Mouse (Mus musculus) bone marrow macrophage, adult 2 months (primary cell): ENCODE measurements at regions not wholly inside any gene's neighbourhood (a gene's known extent, or its start where the extent isn't known, plus 50 kb on each side); places are given as distances from the start of the nearest gene placed in this dataset.

Source experiments
- H3K27ac ChIP-seq: 2 replicates; pipeline ENCODE4 v1.5.1; 2012; ENCODE audit warnings: low read depth, low read length; ENCODE audit not compliant: insufficient read depth
- H3K4me1 ChIP-seq: 2 replicates; pipeline ENCODE4 v1.6.1; 2012; ENCODE audit warnings: low read length; ENCODE audit not compliant: control insufficient read depth, insufficient read depth
- H3K4me3 ChIP-seq: 2 replicates; pipeline ENCODE4 v1.5.1; 2012; ENCODE audit warnings: mild to moderate bottlenecking, low read length, moderate library complexity; ENCODE audit not compliant: insufficient read depth
- CTCF ChIP-seq: IDR thresholded peaks from 2 replicates; pipeline ENCODE4 v1.5.1; 2012; ENCODE audit warnings: low read depth, mild to moderate bottlenecking, low read length, moderate library complexity
- POLR2A ChIP-seq: IDR thresholded peaks from 2 replicates; pipeline ENCODE4 v1.6.1; 2012; ENCODE audit warnings: mild to moderate bottlenecking, low read depth, low read length, borderline replicate concordance

DNA sequence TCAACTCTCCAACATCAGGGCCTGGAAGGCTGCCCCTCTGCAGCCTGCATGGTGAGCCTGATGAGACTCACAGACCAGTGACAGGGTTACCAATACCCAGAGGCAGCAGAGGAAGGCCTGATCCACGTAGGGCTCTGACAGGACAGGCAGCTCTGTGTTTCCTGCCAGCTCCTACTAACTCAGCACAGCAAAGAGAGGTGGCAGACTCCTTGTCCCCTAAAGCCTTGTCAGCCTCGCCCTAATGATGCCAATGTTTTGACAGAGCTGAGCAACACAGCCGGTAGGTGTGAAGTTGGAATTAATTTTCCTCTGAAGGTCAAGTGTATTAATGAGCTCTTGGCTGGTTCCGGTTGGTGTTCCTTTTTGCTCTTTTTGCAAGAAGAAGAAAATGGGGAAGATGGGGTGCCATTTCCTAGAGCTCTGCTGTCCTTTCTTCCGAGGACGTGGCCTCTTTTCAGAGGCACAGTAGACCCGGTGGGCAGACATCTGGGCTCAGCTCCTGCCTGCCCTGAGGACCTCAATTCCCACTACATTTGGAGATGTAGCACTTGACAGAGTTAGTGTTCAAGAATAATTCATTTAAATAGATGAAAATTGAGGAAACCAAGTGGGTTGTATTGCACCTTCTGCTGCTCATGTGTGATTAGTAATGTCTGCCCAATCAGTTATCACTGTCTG, 395.5 kb upstream of the Tbx3 start:
- no peaks in the 10 kb centered on the region for H3K4me1 ChIP-seq
- H3K4me3 ChIP-seq, result no peak overlapping the region
- TF ChIP-seq CTCF (no peak), POLR2A (no peak)
- H3K27ac ChIP-seq, result no peak overlapping the region

GRCm38 (mm10) chr5:119280146-119280545, 390.3 kb upstream of the Tbx3 start:
- Histone ChIP-seq H3K27ac (no peak overlapping the region), H3K4me1 (no peaks in the 10 kb centered on the region), H3K4me3 (no peak overlapping the region)
- TF ChIP-seq POLR2A (no peak), CTCF (no peak)

- H3K27ac ChIP-seq, result no peak overlapping the region
- TF ChIP-seq POLR2A (no peak), CTCF (no peak)
- H3K4me1 ChIP-seq, result no peaks in the 10 kb centered on the region
- no peak overlapping the region for H3K4me3 ChIP-seq
Measured at GRCm38 (mm10) chr5:119289808-119290207, 380.7 kb upstream of the Tbx3 start.

DNA sequence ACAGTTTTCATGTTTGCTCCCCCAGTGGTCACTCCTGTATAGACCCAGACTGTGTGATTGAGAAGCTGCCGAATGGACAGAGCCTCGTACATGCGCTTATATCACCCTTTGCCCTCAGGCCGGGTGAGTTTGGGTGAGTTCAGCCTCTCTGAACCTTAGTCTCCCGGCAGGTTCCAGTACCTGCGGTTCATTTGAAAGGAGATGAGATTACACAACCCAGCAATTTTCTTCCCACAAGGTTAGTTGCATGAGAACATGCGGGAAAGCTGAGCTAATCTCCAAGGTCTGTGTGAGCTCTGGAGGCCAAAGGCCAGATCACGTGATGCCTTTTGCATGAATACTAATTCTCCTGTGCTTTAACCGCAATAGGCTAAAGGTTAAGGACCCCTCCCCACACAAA, 378.1 kb upstream of the Tbx3 start:
- H3K27ac ChIP-seq, result no peak overlapping the region
- no peak overlapping the region for H3K4me3 ChIP-seq
- no peak for TF ChIP-seq CTCF
- no peak for TF ChIP-seq POLR2A
- no peaks in the 10 kb centered on the region for H3K4me1 ChIP-seq

- Histone ChIP-seq H3K27ac (no peak overlapping the region), H3K4me1 (no peaks in the 10 kb centered on the region), H3K4me3 (no peak overlapping the region)
- TF ChIP-seq POLR2A (no peak), CTCF (no peak)
Measured at GRCm38 (mm10) chr5:119292889-119293288, 377.6 kb upstream of the Tbx3 start.

DNA sequence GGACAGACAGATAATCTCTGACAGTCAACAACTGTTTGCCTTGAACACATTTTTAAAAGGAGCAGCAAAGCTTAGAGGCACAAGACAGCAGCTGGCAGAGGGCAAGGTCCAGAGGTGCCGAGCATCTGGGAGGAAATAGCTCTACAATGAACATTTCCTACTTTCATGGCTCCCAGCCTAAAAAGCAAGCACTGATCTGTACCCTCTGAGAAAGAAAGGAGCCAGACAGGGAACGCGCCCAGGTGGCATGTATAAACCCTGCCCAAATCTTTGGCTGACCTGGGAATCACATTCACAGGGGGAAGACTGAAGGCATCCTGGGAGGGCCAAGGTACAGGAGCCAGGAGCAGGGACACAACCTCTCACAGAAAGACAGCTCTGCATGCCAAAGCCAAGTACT, 371.2 kb upstream of the Tbx3 start:
- no peaks in the 10 kb centered on the region for H3K4me1 ChIP-seq
- TF ChIP-seq POLR2A (no peak), CTCF (no peak)

GRCm38 (mm10) chr5:119300106-119300505, 370.4 kb upstream of the Tbx3 start:
- TF ChIP-seq POLR2A, result no peak
- no peak for TF ChIP-seq CTCF
- Histone ChIP-seq H3K27ac (no peak overlapping the region), H3K4me3 (no peak overlapping the region), H3K4me1 (no peaks in the 10 kb centered on the region)

More for the DNA sequence above, 371.2 kb upstream of the Tbx3 start:
- Histone ChIP-seq H3K4me3 (no peak overlapping the region), H3K27ac (no peak overlapping the region)

- H3K4me1 ChIP-seq, result no peaks in the 10 kb centered on the region
- H3K4me3 ChIP-seq, result no peak overlapping the region
- H3K27ac ChIP-seq, result no peak overlapping the region
- TF ChIP-seq CTCF (no peak), POLR2A (no peak)
Measured at GRCm38 (mm10) chr5:119301539-119301938, 368.9 kb upstream of the Tbx3 start.

DNA sequence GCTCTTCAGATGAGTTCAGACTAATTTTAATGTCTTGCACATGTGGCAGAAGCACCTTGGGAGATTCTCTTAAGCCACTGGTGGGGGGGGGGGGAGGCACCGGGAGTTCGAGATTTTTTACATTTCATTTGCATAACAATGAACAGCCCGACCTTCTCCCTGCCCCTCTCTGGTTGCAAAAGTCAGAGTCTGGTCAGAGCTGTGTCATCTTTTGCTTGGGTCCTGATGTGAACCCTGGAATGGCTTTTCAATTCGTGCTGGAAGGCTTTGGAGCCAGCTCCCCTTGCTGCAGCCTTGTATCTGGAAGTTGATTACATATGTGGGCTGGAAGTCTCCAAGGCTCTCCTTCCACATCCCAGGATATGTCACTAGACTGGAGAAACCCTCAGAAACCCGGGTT, 365.7 kb upstream of the Tbx3 start:
- no peak for TF ChIP-seq POLR2A
- TF ChIP-seq CTCF, result no peak
- H3K4me3 ChIP-seq, result no peak overlapping the region
- H3K4me1 ChIP-seq, result no peaks in the 10 kb centered on the region
- no peak overlapping the region for H3K27ac ChIP-seq

DNA sequence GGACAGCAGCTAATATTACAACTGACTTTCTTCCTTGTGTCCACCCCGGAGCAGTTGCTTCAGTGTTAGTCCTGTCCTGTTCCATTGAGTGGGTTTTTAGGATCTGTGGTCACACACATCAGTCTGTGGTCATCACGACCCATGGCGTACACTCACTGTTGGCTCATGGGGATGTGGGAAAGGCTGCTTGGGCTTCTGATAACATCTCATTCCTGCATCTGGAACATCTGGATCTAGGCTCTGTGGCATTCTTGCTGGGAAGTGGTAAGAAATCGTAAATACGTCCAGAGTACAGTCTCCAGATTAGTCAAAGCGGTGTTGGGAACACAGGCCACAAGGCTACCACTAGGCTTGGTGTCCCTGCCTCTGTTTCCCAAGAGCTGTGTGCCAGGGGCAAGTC, 362.7 kb upstream of the Tbx3 start:
- Histone ChIP-seq H3K4me1 (no peaks in the 10 kb centered on the region), H3K27ac (no peak overlapping the region), H3K4me3 (no peak overlapping the region)
- TF ChIP-seq POLR2A (no peak), CTCF (no peak)
